Mouse (Mus musculus): ENCODE measurements at regions not wholly inside any gene's neighbourhood (a gene's known extent, or its start where the extent isn't known, plus 50 kb on each side); places are given as distances from the start of the nearest gene placed in this dataset.

GRCm38 (mm10) chr7:69670211-69670610, 696.3 kb downstream of the Nr2f2 start:
- TF ChIP-seq CTCF (IDR thresholded peaks at IDR 0.05; ENCODE audit: low read depth, low read length) (no peak), POLR2A (IDR thresholded peaks at IDR 0.05; ENCODE audit: extremely low read depth, insufficient read depth, low read length) (no peak)

Data from liver, adult 2 months (tissue).